Mouse (Mus musculus) retina, adult 2 months (tissue): ENCODE measurements around the gene 5730596B20Rik.

Experiments used
- DNase-seq: peaks from one replicate; pipeline ENCODE4 v3.0.0-alpha.2; 2012; ENCODE audit warnings: low read depth, low spot score

The 5730596B20Rik gene

GRCm38 (mm10) chr6:52177061-52177735 lies at the start of gene 5730596B20Rik:
Gene 5730596B20Rik, plus strand, starts transcription at chr6:52177498.
- no peak for DNase-seq

DNA sequence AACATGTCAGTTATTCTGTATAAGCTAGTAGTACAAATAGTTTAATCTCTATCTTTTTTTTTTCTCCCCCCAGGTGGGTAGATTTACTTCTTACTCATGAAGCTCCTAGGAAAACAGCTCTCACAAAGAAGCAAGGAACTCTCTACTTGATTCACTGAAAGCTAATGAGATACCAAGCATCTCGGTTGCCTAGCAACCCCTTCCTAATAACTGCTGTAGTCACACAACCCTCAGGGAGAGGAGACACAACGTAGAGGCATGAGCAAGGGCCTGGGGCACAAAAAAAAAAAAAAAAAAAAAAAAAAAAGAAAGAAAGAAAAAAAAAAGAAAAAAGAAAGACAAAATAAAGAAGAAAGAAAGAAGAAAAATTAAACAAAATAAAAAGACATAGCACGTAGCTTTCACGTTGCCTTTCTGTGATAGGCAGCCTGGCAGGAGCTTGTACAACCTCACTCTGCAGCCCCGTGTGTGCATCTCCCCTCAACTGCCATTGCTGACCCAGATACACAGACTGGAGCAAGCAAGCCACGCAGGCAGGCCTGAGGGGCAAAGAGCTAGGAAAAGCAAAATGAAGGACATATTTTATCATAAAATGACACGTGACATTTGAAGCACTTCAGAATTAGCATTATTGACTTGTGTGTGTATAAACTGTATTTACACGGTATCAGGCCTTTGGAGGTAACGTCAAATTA lies 39.3 kb upstream of the 5730596B20Rik start:
- no peak for DNase-seq

- DNase-seq, result no peak
Measured at GRCm38 (mm10) chr6:52138576-52138975, 38.7 kb upstream of the 5730596B20Rik start.

- no peak for DNase-seq
Measured at GRCm38 (mm10) chr6:52139115-52139514, 38.2 kb upstream of the 5730596B20Rik start.

GRCm38 (mm10) chr6:52150401-52150966 lies 26.8 kb upstream of the 5730596B20Rik start:
- no peak for DNase-seq

DNA sequence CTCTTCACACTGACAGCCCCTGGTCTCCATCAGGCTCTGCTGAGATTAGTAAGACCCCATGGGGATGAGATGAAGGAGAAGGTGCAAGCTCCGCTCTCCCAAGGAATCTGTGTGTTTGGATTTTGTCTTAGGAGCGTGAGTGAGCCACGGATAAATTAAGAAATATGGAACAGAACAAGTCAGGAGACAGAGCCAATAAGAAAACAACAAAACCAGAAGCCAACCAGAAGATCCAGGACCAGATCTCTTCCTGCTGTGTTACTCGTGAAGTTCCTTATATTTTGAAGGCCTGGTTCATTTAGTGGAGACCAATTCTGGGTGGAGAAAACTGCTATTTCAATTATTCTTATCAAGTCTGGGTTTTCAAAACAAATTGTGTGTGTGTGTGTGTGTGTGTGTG lies 25.7 kb upstream of the 5730596B20Rik start:
- DNase-seq, result no peak

DNA sequence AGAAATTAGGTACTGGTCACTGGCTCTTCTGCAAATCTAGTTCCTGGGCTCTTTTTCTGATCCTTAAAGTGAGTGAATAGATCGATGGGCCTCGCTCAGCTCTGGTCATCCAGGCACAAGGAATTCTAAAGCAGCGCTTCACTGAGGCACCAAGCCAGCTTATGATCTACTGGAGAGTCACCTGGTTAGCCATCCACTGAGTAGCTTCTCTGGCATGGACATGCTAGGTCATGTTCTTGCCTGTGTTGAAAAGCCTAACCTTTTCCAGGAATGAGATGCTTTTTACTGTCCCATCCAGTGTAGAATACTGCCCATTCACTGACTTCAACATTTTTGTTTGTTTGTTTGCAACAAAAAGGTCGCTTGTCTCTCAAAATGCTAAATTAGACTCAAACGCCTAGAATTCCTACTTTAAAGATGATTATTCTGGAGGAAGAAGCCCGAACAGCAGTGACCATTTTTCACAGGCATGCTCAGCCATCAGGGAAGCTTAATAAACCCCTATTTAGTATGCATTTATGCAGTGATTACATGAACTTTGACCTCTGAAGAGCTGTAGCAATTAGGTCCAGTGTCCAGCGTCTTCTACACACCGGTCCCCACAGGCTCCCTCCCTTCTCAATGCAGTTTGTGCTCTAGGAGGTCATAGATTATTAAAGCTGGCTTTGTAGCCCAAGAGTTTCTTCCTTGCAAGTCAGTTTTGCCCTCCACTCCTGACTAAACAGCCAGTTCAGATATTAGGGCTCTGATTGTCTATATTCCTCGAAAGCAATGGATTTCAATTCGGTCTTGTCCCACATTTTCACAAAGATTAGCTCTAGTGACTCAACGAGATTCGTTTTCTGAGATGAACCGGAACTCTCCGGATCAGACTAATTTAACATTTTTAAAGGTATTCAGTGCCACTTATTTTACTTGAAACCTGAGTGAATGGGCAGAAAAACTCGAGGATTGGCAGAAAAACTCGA lies 24.8 kb upstream of the 5730596B20Rik start:
- no peak for DNase-seq

- no peak for DNase-seq
Measured at GRCm38 (mm10) chr6:52153270-52153669, 24.0 kb upstream of the 5730596B20Rik start.

- DNase-seq, result no peak
Measured at GRCm38 (mm10) chr6:52154044-52154443, 23.3 kb upstream of the 5730596B20Rik start.

DNA sequence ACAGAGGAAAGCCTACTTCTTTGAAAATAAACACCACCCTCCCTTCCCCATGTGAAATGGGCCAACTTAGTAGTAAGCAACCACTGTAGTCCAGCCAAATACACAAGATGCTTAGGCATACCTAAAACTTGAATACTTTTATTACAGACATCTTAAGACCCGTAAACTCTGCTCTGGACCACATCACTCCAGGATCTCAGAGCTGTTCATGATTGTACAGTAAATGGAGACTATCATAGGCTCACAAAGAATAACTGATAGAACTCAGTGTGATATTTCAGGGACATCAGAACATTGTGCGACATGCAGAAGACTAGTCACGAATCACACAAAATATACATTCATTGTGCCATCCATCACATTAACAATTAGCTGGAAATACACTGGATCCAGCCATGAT lies 21.8 kb upstream of the 5730596B20Rik start:
- DNase-seq, result no peak

GRCm38 (mm10) chr6:52156551-52157200 lies 20.6 kb upstream of the 5730596B20Rik start:
- DNase-seq, result no peak

DNA sequence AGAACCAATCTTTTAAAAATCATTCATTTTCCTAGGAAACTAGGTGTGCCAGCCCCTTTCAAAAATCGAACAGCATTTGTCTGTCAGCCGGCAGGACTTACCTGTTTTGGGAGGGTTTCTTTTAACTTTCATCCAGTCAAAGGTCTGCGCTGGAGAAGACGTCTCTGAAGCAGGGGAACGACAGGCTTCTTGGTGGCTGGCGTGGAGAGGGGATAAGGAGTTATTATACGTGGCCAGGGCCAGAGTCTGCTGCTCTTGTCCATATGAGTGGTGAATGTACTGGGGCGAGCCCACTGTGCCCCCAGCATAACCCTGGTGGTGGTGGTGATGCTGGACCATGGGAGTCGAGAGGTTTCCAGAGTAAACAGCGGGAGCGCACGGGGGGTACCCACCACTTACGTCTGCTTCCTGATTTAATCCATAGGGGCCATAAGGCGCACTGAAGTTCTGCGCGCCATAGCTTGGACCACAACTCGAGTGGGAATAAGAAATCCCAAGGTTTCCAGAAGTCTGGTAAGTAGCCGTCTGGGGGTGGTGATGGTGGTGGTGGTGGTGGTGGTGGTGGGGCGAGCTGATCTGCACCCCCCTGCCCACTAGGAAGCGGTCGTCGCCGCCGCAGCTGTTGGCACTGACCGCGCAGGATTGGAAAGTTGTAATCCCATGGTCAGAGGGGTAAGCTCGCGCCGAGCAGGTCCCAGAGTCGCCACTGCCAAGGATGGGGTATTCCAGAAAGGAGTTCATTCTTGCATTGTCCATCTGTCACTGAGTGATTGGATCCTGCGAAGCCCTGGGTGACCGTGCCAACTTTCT lies 19.6 kb upstream of the 5730596B20Rik start:
- no peak for DNase-seq

GRCm38 (mm10) chr6:52158276-52159051 lies 18.8 kb upstream of the 5730596B20Rik start, which contains the start of gene Hoxa1:
Gene Hoxa1, minus strand, starts transcription at chr6:52158317.
- no peak for DNase-seq

DNA sequence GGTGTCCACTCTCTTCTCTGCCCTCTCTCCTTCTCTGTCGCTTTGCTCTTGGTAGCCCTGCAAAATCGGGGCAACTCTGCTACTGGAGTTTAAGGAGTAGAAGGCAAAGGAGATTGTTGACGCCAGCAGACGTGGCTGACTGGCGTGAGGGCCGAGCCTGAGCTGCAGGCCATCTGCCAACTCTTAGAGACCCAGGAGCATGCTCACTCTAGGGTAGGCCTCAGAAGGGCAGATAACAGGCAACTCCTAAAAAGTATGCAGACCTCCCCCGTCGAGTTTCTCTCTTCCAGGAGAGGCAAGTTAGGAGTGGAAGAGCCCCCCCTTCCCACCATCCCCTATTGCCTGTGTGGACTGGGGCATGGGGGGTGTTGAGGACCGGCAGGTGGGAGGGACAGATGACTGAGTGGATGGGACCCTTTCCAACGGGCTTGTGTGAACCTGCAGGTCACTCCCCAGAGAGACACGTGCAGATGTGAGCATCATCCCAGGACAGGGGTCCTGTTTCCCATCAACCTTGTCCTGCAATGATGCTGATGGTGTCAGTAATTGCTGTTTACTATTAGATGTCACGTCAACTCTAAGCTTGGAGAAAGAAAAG lies 18.0 kb upstream of the 5730596B20Rik start:
- no peak for DNase-seq

DNA sequence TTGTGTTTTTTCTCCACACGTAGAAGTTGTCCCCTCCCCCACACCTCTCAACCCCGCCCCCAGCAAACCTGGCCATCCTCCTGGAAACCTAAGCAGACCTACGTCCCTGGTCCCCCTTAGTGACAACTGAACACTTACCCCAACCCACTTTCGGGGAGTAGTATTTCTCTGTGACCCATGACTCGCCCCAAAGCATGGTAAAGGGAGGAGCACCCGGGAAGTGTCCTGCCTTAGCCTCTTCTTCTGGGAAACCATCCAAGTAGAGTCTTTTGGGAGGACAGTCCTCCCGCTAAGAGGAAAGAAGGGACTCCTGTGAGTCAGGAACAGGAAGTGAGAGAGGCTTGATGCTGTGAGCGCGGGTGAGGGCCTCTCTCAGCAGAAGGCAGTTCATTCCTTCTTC lies 17.3 kb upstream of the 5730596B20Rik start:
- DNase-seq, result no peak

DNA sequence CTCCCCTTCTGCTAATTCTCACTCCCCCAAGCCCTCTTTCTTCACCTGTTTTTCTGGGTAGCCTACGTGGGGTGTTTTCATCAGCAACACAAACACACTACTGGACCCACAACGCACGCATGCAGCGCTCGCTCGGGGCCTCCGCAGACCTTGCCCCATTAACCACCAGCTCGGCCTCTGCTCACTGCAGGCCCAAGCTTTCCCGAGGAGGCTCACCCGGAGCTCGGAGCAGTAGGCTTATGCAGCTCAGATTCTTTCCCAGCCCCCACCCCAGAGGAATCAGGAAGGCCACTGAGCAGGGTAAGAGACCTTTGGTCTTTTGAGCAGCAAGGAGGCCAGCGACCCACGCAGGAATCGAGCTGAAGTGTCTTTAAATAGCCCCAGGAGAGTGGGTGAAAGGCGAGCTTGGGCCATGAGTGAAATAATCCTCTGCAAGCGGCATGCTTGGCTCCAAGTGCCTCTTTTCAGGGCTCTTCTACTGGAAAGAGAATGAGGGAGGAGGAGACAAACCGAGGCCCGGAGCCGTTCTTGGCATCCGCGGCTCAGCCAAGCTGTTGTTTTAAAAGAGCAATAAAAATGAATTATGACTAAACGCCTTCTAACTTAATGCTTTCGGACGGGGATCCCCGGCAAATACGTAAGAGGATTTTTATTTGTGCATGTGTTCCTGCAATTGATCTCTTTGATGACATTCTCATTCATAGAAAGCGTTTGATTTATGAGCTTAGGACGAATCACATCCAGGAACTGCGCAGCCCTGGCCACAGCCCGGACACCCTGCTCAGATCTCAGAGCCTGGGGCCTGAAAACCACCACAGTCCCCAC lies 16.6 kb upstream of the 5730596B20Rik start:
- DNase-seq, result no peak

DNA sequence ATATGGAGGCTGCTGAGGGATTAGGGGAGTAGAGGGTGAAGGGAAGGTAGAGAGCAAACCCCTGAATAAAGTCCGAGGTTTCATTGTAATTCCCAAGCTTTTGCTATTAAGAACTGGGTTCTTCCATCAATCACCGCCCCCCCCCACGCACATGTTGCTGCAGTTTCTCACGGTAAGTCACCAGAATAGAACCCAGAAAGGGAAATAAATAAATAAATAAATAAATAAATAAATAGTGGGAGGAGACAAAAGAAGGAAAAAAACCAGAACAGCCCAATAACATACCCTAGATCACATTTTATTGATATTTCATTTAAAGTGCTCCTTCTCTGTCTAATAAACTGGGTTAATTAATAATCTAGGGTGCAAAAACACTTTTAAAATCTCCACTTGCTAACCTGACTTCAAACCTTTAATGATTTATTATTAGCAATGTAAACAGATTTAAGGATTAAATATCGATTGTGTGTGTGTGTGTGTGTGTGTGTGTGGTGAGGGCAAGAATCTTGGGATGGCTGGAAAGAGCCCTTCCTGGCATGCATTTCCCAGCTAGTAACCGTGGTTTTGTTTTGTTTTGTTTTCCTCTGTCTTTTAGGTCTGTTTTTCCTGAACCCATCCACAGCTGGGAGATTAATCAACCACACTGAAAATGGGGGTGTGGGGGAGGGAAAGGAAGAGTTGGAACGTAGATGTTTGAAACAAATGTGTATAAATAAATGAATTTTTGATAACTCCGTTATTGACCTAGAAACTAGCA lies 15.8 kb upstream of the 5730596B20Rik start:
- no peak for DNase-seq

GRCm38 (mm10) chr6:52162093-52162380 lies 15.3 kb upstream of the 5730596B20Rik start:
- no peak for DNase-seq
